Mouse (Mus musculus) midbrain, postnatal 0 days (tissue): ENCODE measurements around the gene Hist1h4a. TPM values are rescaled to one million over a fixed set of nuclear protein-coding genes. Genes with fewer than 3 reads are reported as not detected.
A peak's percentile ranks its signal among the peaks of the same experiment; 100 is the strongest.

Experiments
- ATAC-seq: fragments of 200-750 bp; cut with Nextera tagmentation; 2 replicates; pipeline ENCODE4 v1.8.0; 2017; ENCODE audit warnings: moderate number of reproducible peaks, mild to moderate bottlenecking, moderate TSS enrichment, moderate library complexity; ENCODE audit not compliant: low FRiP score
- DNase-seq: peaks from one replicate; pipeline ENCODE4 v3.0.0-alpha.2; 2015; ENCODE audit warnings: low spot score
- H3K27ac ChIP-seq: fragments of 300-500 bp; sonication (generic); 2 replicates; pipeline ENCODE4 v1.5.1; 2014; ENCODE audit warnings: low read depth, mild to moderate bottlenecking, low read length, mixed read lengths
- H3K27me3 ChIP-seq: fragments of 300-500 bp; sonication (generic); 2 replicates; pipeline ENCODE4 v1.6.1; 2014; ENCODE audit warnings: low read length, control low read depth, mixed read lengths; ENCODE audit not compliant: insufficient read depth
- H3K36me3 ChIP-seq: fragments of 300-500 bp; sonication (generic); 2 replicates; pipeline ENCODE4 v1.6.1; 2014; ENCODE audit warnings: low read length, control low read depth, mixed read lengths; ENCODE audit not compliant: insufficient read depth
- H3K4me1 ChIP-seq: fragments of 300-500 bp; sonication (generic); 2 replicates; pipeline ENCODE4 v1.6.1; 2014; ENCODE audit warnings: mild to moderate bottlenecking, control low read depth, antibody characterized with exemption, low read length, mixed read lengths; ENCODE audit not compliant: insufficient read depth
- H3K4me2 ChIP-seq: fragments of 300-500 bp; sonication (generic); 2 replicates; pipeline ENCODE4 v1.6.1; 2014; ENCODE audit warnings: low read depth, mild to moderate bottlenecking, low read length, mixed read lengths; ENCODE audit not compliant: poor library complexity, severe bottlenecking
- H3K4me3 ChIP-seq: fragments of 300-500 bp; sonication (generic); 2 replicates; pipeline ENCODE4 v1.5.1; 2014; ENCODE audit warnings: low read depth, mild to moderate bottlenecking, low read length, moderate library complexity
- H3K9ac ChIP-seq: fragments of 300-500 bp; sonication (generic); replicated peaks from 2 replicates; pipeline ENCODE4 v1.6.1; 2014; ENCODE audit warnings: mild to moderate bottlenecking, low read length, moderate library complexity, mixed read lengths; ENCODE audit not compliant: poor library complexity, severe bottlenecking
- H3K9me3 ChIP-seq: fragments of 300-500 bp; sonication (generic); 2 replicates; pipeline ENCODE4 v1.6.1; 2016; ENCODE audit warnings: low read length, control low read depth
- CTCF ChIP-seq: IDR thresholded peaks from 2 replicates; pipeline ENCODE4 v1.5.1; 2016; ENCODE audit warnings: antibody characterized with exemption, mild to moderate bottlenecking
- WGBS: fragments of 180-500 bp; shearing (Covaris S2); extraction: QIAGEN DNeasy Blood & Tissue Kit; methylation state at CpG from one replicate; pipeline ENCODE4 v1.1.7; 2014; 5-methylcytosine and 5-hydroxymethylcytosine counted together
- polyA plus RNA-seq: library from polyadenylated mRNA; unstranded; fragments of >200 nt; fragmentation: Nextera tagmentation; extraction: Ambion mirVana; gene quantifications from 2 replicates; pipeline ENCODE4 v1.2.1, GENCODE M21; 2015
- total RNA-seq: library from RNA; depleted of rRNA; stranded (reverse); fragments of >200 nt; gene quantifications from 2 replicates; pipeline ENCODE4 v1.2.3, GENCODE M21; 2014; rRNA removed

The Hist1h4a gene
- total RNA-seq = 171 and 405 TPM in 2 replicates
- not detected in 2 replicates for polyA plus RNA-seq

- Histone ChIP-seq H3K9me3 (no peaks in the 10 kb centered on the region), H3K27me3 (no peaks in the 10 kb centered on the region), H3K27ac (peak within 1 kb of the TSS; percentile 75), H3K4me2 (peak within 1 kb of the TSS; percentile 82), H3K36me3 (no peaks in the 10 kb centered on the region), H3K4me1 (peaks cover 8% of the 10 kb centered on the region; the same call in 1 of the 2 replicates), H3K4me3 (peak within 1 kb of the TSS; percentile 58), H3K9ac (peak within 1 kb of the TSS; percentile 52; the same call in 1 of the 2 replicates)
- under 1% methylated on average over 61 of the region's 72 CpGs for WGBS
- DNase-seq (peak; percentile 99), ATAC-seq (peak; percentile 84)
- TF ChIP-seq CTCF = peak; percentile 18
These were observed at the start of gene Hist1h4a for GRCm38 (mm10) chr13:23760972-23761864. Gene Hist1h4a (minus strand): TSS chr13:23761230.

GRCm38 (mm10) chr13:23806422-23807052, 45.5 kb upstream of the Hist1h4a start, which contains the start of gene Slc17a2:
Gene Slc17a2 (plus strand): TSS chr13:23806993.
- no peaks in the 10 kb centered on the region for H3K4me1 ChIP-seq
- H3K36me3 ChIP-seq = no peaks in the 10 kb centered on the region
- no peak for TF ChIP-seq CTCF
- DNase-seq = no peak
- WGBS = 90% methylated on average over 15 of the region's 15 CpGs
- H3K27me3 ChIP-seq = no peaks in the 10 kb centered on the region
- ATAC-seq = no peak
- no peaks in the 10 kb centered on the region for H3K9me3 ChIP-seq
- H3K27ac ChIP-seq = no peak within 1 kb of the TSS
- H3K4me3 ChIP-seq = no peak within 1 kb of the TSS
- no peak within 1 kb of the TSS for H3K4me2 ChIP-seq
- H3K9ac ChIP-seq = no peak within 1 kb of the TSS

- Histone ChIP-seq H3K4me2 (no peak overlapping the region), H3K27ac (no peak overlapping the region), H3K27me3 (no peaks in the 10 kb centered on the region), H3K9me3 (no peaks in the 10 kb centered on the region), H3K36me3 (no peaks in the 10 kb centered on the region), H3K4me1 (no peaks in the 10 kb centered on the region), H3K9ac (no peak overlapping the region), H3K4me3 (no peak overlapping the region)
- no peak for TF ChIP-seq CTCF
- DNase-seq = no peak
- 88% methylated on average over 2 of the region's 2 CpGs for WGBS
- no peak for ATAC-seq
These were observed 43.5 kb upstream of the Hist1h4a start for GRCm38 (mm10) chr13:23804532-23804931.

GRCm38 (mm10) chr13:23799405-23799804, 38.4 kb upstream of the Hist1h4a start:
- ATAC-seq = no peak
- Histone ChIP-seq H3K27me3 (no peaks in the 10 kb centered on the region), H3K36me3 (no peaks in the 10 kb centered on the region), H3K4me1 (no peaks in the 10 kb centered on the region), H3K9me3 (no peaks in the 10 kb centered on the region), H3K4me3 (no peak overlapping the region), H3K27ac (no peak overlapping the region), H3K9ac (no peak overlapping the region), H3K4me2 (no peak overlapping the region)
- no peak for DNase-seq
- 87% methylated on average over 5 of the region's 5 CpGs for WGBS
- TF ChIP-seq CTCF = no peak

GRCm38 (mm10) chr13:23792520-23792919, 31.5 kb upstream of the Hist1h4a start:
- no peak for ATAC-seq

DNA sequence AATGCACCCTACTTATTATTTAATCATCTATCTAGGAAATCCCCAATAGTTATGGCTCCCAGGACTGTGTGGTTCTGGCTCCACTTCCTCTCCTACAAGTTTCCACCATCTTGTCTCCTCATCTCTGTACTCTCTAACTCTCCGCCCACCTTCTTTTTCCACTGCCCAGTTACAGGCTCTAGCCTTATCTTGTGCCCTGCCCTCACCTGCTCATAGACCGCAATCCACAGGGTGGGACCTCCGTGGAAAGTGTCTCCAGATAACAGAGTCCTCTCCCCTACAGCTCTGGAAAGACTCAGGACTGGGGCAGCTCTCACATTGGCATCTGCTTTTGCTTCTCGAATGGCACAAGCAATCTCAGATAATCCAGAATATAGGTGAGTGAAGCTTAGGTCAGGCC, 18.0 kb upstream of the Hist1h4a start:
- Histone ChIP-seq H3K36me3 (no peaks in the 10 kb centered on the region), H3K4me3 (no peak overlapping the region), H3K9ac (no peak overlapping the region), H3K9me3 (no peaks in the 10 kb centered on the region), H3K4me2 (no peak overlapping the region), H3K4me1 (no peaks in the 10 kb centered on the region), H3K27me3 (no peaks in the 10 kb centered on the region), H3K27ac (no peak overlapping the region)
- DNase-seq (no peak), ATAC-seq (no peak)
- WGBS = 88% methylated on average over 4 of the region's 4 CpGs
- TF ChIP-seq CTCF = no peak

More at GRCm38 (mm10) chr13:23792520-23792919, 31.5 kb upstream of the Hist1h4a start:
- H3K4me2 ChIP-seq = no peak overlapping the region
- no peaks in the 10 kb centered on the region for H3K27me3 ChIP-seq
- H3K9ac ChIP-seq = no peak overlapping the region
- 38% methylated on average over 2 of the region's 2 CpGs for WGBS
- H3K4me1 ChIP-seq = no peaks in the 10 kb centered on the region
- H3K27ac ChIP-seq = no peak overlapping the region
- no peak overlapping the region for H3K4me3 ChIP-seq
- no peaks in the 10 kb centered on the region for H3K9me3 ChIP-seq
- peak; percentile 82 for DNase-seq
- TF ChIP-seq CTCF = peak; percentile 95
- no peaks in the 10 kb centered on the region for H3K36me3 ChIP-seq
